Mouse (Mus musculus) limb, embryonic 13.5 days (tissue): ENCODE results near the gene Muc1. TPM values are rescaled to one million over a fixed set of nuclear protein-coding genes. Genes with fewer than 3 reads are reported as not detected.
A peak's percentile ranks its signal among the peaks of the same experiment; 100 is the strongest.

ENCODE experiments used
- ATAC-seq: fragments of 200-750 bp; cut with Nextera tagmentation; 2 replicates; pipeline ENCODE4 v1.8.0; 2017; ENCODE audit warnings: low read depth, moderate number of reproducible peaks, moderate TSS enrichment; ENCODE audit not compliant: low FRiP score
- H3K27ac ChIP-seq: fragments of 300-500 bp; sonication (generic); 2 replicates; pipeline ENCODE4 v1.5.1; 2015; ENCODE audit warnings: inconsistent platforms, mild to moderate bottlenecking, moderate library complexity
- H3K27me3 ChIP-seq: fragments of 300-500 bp; sonication (generic); 2 replicates; pipeline ENCODE4 v1.6.1; 2015; ENCODE audit warnings: mild to moderate bottlenecking, inconsistent platforms
- H3K36me3 ChIP-seq: fragments of 300-500 bp; sonication (generic); 2 replicates; pipeline ENCODE4 v1.6.1; 2015; ENCODE audit warnings: inconsistent platforms, mild to moderate bottlenecking, moderate library complexity
- H3K4me1 ChIP-seq: fragments of 300-500 bp; sonication (generic); 2 replicates; pipeline ENCODE4 v1.6.1; 2015; ENCODE audit warnings: inconsistent platforms
- H3K4me2 ChIP-seq: fragments of 300-500 bp; sonication (generic); replicated peaks from 2 replicates; pipeline ENCODE4 v1.6.1; 2015; ENCODE audit warnings: inconsistent platforms, mild to moderate bottlenecking, moderate library complexity
- H3K4me3 ChIP-seq: fragments of 300-500 bp; sonication (generic); 2 replicates; pipeline ENCODE4 v1.5.1; 2015; ENCODE audit warnings: moderate library complexity, mild to moderate bottlenecking, inconsistent platforms
- H3K9ac ChIP-seq: fragments of 300-500 bp; sonication (generic); 2 replicates; pipeline ENCODE4 v1.6.1; 2015; ENCODE audit warnings: mild to moderate bottlenecking, inconsistent platforms
- H3K9me3 ChIP-seq: fragments of 300-500 bp; sonication (generic); 2 replicates; pipeline ENCODE4 v1.6.1; 2016; ENCODE audit warnings: inconsistent platforms
- WGBS: fragments of 180-500 bp; shearing (Covaris S2); methylation state at CpG from one replicate; pipeline ENCODE4 v1.1.7; 2015; 5-methylcytosine and 5-hydroxymethylcytosine counted together
- polyA plus RNA-seq: library from polyadenylated mRNA; unstranded; fragments of >200 nt; fragmentation: Nextera tagmentation; extraction: Ambion mirVana; gene quantifications from 2 replicates; pipeline ENCODE4 v1.2.1, GENCODE M21; 2015

Gene Muc1
- 0.64 and 1.1 TPM in 2 replicates for polyA plus RNA-seq

- no peaks in the 10 kb centered on the region for H3K9me3 ChIP-seq
- H3K4me1 ChIP-seq: peaks cover 41% of the 10 kb centered on the region
- H3K27ac ChIP-seq: peak within 1 kb of the TSS; percentile 88; the same call in 1 of the 2 replicates
- no peak for ATAC-seq
- peaks cover 20% of the 10 kb centered on the region for H3K36me3 ChIP-seq
- H3K27me3 ChIP-seq: peaks cover 25% of the 10 kb centered on the region
- H3K9ac ChIP-seq: peak within 1 kb of the TSS; percentile 64
- peak within 1 kb of the TSS; percentile 85 for H3K4me2 ChIP-seq
- 31% methylated on average over 10 of the region's 10 CpGs for WGBS
- peak within 1 kb of the TSS; percentile 46 for H3K4me3 ChIP-seq
Observed at GRCm38 (mm10) chr3:89228836-89229235, at the start of gene Muc1. TSS of gene Muc1 (plus strand) at chr3:89229057.

DNA sequence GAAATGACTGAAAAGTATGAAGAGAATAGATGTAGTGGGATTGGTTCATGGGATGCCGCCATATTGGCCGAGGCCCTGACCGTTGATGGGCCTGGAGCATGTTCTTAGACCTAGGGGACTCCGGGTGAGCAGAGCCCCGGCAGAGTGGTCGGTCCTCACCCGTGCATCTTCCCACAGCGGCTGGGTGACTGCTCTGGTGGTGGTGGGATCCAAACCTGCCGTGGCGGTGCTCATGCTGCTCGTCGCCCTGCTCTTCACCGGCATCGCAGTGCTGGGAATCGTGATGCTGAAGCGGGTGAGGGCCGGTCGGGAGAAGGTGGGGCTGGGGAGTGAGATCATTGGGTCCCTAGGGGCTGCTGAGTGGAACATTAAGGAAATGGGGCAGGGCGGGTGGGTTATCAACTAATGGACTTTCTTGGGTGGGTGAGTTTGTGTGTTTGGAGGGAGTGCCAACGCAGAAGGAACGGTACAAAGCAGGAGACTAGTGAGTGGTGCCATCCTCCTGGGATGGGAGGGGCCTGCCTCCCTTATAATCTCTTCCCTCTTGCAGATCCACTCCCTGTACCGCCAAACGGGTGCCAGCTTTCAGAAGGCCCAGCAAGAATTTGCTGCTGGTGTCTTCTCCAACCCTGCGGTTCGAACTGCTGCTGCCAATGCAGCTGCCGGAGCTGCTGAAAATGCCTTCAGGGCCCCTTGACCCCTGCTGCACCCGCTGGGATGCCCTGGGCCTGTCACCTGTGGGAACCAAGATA lies 46.9 kb upstream of the Muc1 start:
- Histone ChIP-seq H3K36me3 (peaks cover 45% of the 10 kb centered on the region), H3K4me3 (no peak overlapping the region), H3K27me3 (no peaks in the 10 kb centered on the region), H3K27ac (no peak overlapping the region), H3K4me2 (no peak overlapping the region), H3K9me3 (no peaks in the 10 kb centered on the region), H3K9ac (no peak overlapping the region), H3K4me1 (peaks cover 41% of the 10 kb centered on the region)
- ATAC-seq: no peak
- 88% methylated on average over 27 of the region's 27 CpGs for WGBS

DNA sequence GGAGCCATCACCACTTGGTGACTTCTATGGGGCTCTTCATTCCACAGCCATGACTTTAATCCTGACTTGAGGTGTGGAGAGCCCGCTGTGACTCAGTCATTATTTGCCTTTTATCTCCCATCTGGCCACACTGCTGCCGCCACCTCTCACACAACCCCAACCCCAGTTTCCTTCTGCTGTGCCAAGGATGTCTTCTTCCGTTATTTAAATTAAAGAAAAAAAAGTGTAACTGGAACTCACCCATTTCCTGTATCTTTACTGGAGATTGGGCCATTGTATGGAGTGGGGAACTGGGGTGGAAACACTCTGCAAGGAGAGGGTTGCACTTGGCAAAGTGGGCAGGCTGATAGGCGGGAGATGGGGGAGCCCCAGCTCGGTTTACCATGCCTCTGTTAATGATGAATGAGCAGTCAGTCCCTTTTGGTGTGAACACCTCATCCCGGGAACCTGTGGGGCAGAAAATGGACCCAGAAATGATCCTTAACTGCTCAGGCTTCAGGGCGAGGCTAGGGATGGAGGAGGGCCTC lies 46.3 kb upstream of the Muc1 start:
- peak; percentile 29; the same call in 1 of the 2 replicates for ATAC-seq
- no peaks in the 10 kb centered on the region for H3K9me3 ChIP-seq
- H3K36me3 ChIP-seq: peaks cover 51% of the 10 kb centered on the region
- WGBS: 51% methylated on average over 7 of the region's 7 CpGs
- H3K4me1 ChIP-seq: peaks cover 40% of the 10 kb centered on the region
- peak overlapping the region; percentile 71 for H3K4me3 ChIP-seq
- no peaks in the 10 kb centered on the region for H3K27me3 ChIP-seq
- 0 out of 2 replicates have a peak overlapping the region, but pooled peaks have one; percentile 88 for H3K27ac ChIP-seq
- peak overlapping the region; percentile 95 for H3K4me2 ChIP-seq
- no peak overlapping the region for H3K9ac ChIP-seq

DNA sequence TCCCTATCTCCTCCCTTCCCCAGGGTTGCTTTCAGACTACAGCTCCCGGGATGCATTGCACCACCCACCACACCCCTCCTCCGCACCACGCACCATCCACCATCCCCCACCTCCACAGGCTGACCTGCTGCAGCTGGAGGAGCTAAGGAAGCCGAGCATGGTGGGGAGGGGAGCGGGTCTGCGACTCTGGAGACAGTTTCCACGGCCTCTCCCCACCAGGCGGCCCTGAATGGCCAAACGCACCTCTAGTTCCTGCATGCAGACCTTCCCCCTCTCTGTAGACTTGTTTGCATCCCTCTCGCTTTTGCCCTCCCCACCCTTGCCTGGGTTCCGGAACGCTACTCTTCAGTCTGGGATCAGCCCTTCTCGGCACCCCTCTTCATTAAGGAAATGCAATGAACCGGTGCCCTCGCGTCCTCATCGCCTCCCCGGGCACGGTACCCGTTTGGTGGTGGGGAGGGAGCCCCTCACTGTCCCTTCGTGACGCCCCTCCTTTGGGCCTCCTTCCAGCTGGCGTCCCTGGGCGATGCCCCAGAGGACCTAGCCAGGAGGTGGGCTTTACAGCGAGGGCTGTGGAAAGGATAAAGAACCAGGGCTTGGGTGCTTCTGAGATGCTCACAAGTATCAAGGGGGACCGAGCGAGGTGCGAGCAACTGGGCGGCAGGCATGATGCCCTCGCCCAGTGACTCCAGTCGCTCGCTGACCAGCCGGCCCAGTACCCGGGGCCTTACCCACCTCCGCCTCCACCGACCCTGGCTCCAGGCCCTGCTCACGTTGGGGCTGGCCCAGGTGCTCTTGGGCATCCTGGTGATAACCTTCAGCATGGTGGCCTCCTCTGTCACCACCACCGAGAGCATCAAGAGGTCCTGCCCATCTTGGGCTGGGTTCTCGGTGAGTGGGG lies 45.5 kb upstream of the Muc1 start, which contains the start of gene Fam189b:
Gene Fam189b, plus strand, starts transcription at position 86 of the 901 bp plus-strand sequence.
- H3K9me3 ChIP-seq: no peaks in the 10 kb centered on the region
- H3K9ac ChIP-seq: peak within 1 kb of the TSS; percentile 85
- ATAC-seq: peak; percentile 92
- peak within 1 kb of the TSS; percentile 71 for H3K4me3 ChIP-seq
- no peaks in the 10 kb centered on the region for H3K27me3 ChIP-seq
- H3K4me2 ChIP-seq: peak within 1 kb of the TSS; percentile 95
- peaks cover 59% of the 10 kb centered on the region for H3K36me3 ChIP-seq
- H3K4me1 ChIP-seq: peaks cover 38% of the 10 kb centered on the region
- 6% methylated on average over 39 of the region's 39 CpGs for WGBS
- peak within 1 kb of the TSS; percentile 88 for H3K27ac ChIP-seq

- Histone ChIP-seq H3K4me1 (peaks cover 32% of the 10 kb centered on the region), H3K36me3 (peaks cover 63% of the 10 kb centered on the region), H3K9me3 (no peaks in the 10 kb centered on the region), H3K4me3 (peak overlapping the region; percentile 71), H3K4me2 (peak overlapping the region; percentile 95), H3K9ac (peak overlapping the region; percentile 85), H3K27me3 (no peaks in the 10 kb centered on the region), H3K27ac (peak overlapping the region; percentile 88; the same call in 1 of the 2 replicates)
- WGBS: 79% methylated on average over 6 of the region's 6 CpGs
- ATAC-seq: no peak
Observed at GRCm38 (mm10) chr3:89183959-89184315, 44.9 kb upstream of the Muc1 start.

- Histone ChIP-seq H3K4me2 (no peak overlapping the region), H3K9ac (peak overlapping the region; percentile 31; the same call in 1 of the 2 replicates), H3K9me3 (no peaks in the 10 kb centered on the region), H3K4me3 (no peak overlapping the region), H3K27me3 (no peaks in the 10 kb centered on the region), H3K4me1 (peaks cover 25% of the 10 kb centered on the region), H3K27ac (no peak overlapping the region), H3K36me3 (peaks cover 31% of the 10 kb centered on the region)
- WGBS: 60% methylated on average over 23 of the region's 23 CpGs
- ATAC-seq: no peak
Observed at GRCm38 (mm10) chr3:89187197-89187596, 41.7 kb upstream of the Muc1 start.

- no peak overlapping the region for H3K27ac ChIP-seq
- H3K4me3 ChIP-seq: no peak overlapping the region
- no peak overlapping the region for H3K9ac ChIP-seq
- 87% methylated on average over 18 of the region's 18 CpGs for WGBS
- H3K9me3 ChIP-seq: no peaks in the 10 kb centered on the region
- ATAC-seq: no peak
- H3K27me3 ChIP-seq: no peaks in the 10 kb centered on the region
- no peak overlapping the region for H3K4me2 ChIP-seq
- peaks cover 26% of the 10 kb centered on the region for H3K36me3 ChIP-seq
- peaks cover 22% of the 10 kb centered on the region for H3K4me1 ChIP-seq
Observed at GRCm38 (mm10) chr3:89187690-89188477, 41.0 kb upstream of the Muc1 start.

- Histone ChIP-seq H3K9ac (no peak overlapping the region), H3K4me2 (no peak overlapping the region), H3K4me1 (peaks cover 22% of the 10 kb centered on the region), H3K27ac (no peak overlapping the region), H3K4me3 (no peak overlapping the region), H3K27me3 (no peaks in the 10 kb centered on the region), H3K9me3 (no peaks in the 10 kb centered on the region), H3K36me3 (peaks cover 26% of the 10 kb centered on the region)
- 70% methylated on average over 12 of the region's 12 CpGs for WGBS
- ATAC-seq: no peak
Observed at GRCm38 (mm10) chr3:89188478-89188875, 40.4 kb upstream of the Muc1 start.

GRCm38 (mm10) chr3:89190436-89190835 lies 38.4 kb upstream of the Muc1 start:
- Histone ChIP-seq H3K4me3 (no peak overlapping the region), H3K9ac (no peak overlapping the region), H3K4me2 (no peak overlapping the region), H3K36me3 (peaks cover 26% of the 10 kb centered on the region), H3K27ac (no peak overlapping the region), H3K9me3 (no peaks in the 10 kb centered on the region), H3K4me1 (peaks cover 5% of the 10 kb centered on the region), H3K27me3 (no peaks in the 10 kb centered on the region)
- ATAC-seq: no peak
- WGBS: 81% methylated on average over 8 of the region's 8 CpGs

DNA sequence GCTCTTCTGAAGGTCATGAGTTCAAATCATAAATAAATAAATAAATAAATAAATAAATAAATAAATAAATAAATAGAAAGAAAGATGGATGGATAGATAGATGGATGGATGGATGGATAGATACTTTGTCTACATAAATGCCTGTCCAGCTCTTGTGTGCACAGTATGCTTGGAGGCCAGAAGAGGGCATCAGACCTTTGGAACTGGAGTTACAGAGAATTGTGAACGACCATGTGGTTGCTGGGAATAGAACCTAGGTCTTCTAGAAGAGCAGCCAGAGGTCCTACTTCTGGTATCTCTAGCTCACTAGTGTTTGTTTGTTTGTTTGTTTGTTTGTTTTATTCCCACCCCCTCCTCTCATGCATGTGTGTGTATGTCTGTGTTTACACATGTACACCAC lies 35.5 kb upstream of the Muc1 start:
- WGBS: 73% methylated on average over 1 of the region's 1 CpGs
- peaks cover 6% of the 10 kb centered on the region for H3K36me3 ChIP-seq
- H3K4me2 ChIP-seq: no peak overlapping the region
- H3K9me3 ChIP-seq: no peaks in the 10 kb centered on the region
- no peak overlapping the region for H3K9ac ChIP-seq
- H3K27ac ChIP-seq: no peak overlapping the region
- peaks cover 10% of the 10 kb centered on the region for H3K4me1 ChIP-seq
- ATAC-seq: no peak
- no peaks in the 10 kb centered on the region for H3K27me3 ChIP-seq
- H3K4me3 ChIP-seq: no peak overlapping the region

DNA sequence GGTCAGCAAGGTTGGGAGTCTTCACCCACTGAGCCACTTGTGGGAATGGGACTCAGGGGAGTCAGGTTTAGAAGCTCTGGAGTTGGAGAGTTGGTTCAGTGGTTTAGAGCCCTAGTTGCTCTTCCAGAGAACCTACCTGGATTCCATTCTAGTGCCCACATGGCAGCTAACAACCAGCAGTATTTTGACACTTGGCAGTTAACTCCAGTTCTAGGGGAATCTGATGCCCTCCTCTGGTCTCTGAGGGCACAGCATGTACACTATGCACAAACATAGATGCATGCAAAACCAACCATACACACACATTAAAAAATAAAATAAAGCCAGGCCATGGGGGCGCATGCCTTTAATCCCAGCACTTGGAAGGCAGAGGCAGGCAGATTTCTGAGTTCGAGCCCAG lies 35.0 kb upstream of the Muc1 start:
- H3K27me3 ChIP-seq: no peaks in the 10 kb centered on the region
- 0 out of 2 replicates have a peak, but pooled peaks cover 1% of the 10 kb centered on the region for H3K36me3 ChIP-seq
- H3K9ac ChIP-seq: no peak overlapping the region
- WGBS: 81% methylated on average over 2 of the region's 2 CpGs
- H3K27ac ChIP-seq: no peak overlapping the region
- no peak for ATAC-seq
- peaks cover 10% of the 10 kb centered on the region for H3K4me1 ChIP-seq
- no peak overlapping the region for H3K4me2 ChIP-seq
- H3K4me3 ChIP-seq: no peak overlapping the region
- no peaks in the 10 kb centered on the region for H3K9me3 ChIP-seq
